Mouse (Mus musculus): ENCODE measurements at regions not wholly inside any gene's neighbourhood (a gene's known extent, or its start where the extent isn't known, plus 50 kb on each side); places are given as distances from the start of the nearest gene placed in this dataset.

GRCm38 (mm10) chr2:45229501-45229900, 112.3 kb upstream of the Zeb2 start:
- DNase-seq, result no peak

- DNase-seq, result no peak
Observed at GRCm38 (mm10) chr2:45227276-45227944, 110.2 kb upstream of the Zeb2 start.

- DNase-seq, result no peak
Observed at GRCm38 (mm10) chr2:45226045-45226370, 108.8 kb upstream of the Zeb2 start.

GRCm38 (mm10) chr2:45225364-45226044, 108.3 kb upstream of the Zeb2 start:
- no peak for DNase-seq

- DNase-seq, result no peak
Observed at GRCm38 (mm10) chr2:45222213-45222612, 105.0 kb upstream of the Zeb2 start.

GRCm38 (mm10) chr2:45219851-45220250, 102.7 kb upstream of the Zeb2 start:
- DNase-seq, result no peak

GRCm38 (mm10) chr2:45212833-45213232, 95.6 kb upstream of the Zeb2 start:
- no peak for DNase-seq

GRCm38 (mm10) chr2:45208526-45208925, 91.3 kb upstream of the Zeb2 start:
- DNase-seq, result no peak

- DNase-seq, result no peak
Observed at GRCm38 (mm10) chr2:45205756-45206155, 88.6 kb upstream of the Zeb2 start.

- no peak for DNase-seq
Observed at GRCm38 (mm10) chr2:45205211-45205610, 88.0 kb upstream of the Zeb2 start.

- no peak for DNase-seq
Observed at GRCm38 (mm10) chr2:45197955-45198631, 80.9 kb upstream of the Zeb2 start.

GRCm38 (mm10) chr2:45197342-45197741, 80.1 kb upstream of the Zeb2 start:
- DNase-seq, result no peak

- no peak for DNase-seq
Observed at GRCm38 (mm10) chr2:45196511-45196910, 79.3 kb upstream of the Zeb2 start.

- DNase-seq, result no peak
Observed at GRCm38 (mm10) chr2:45194335-45194734, 77.1 kb upstream of the Zeb2 start.

- DNase-seq, result no peak
Observed at GRCm38 (mm10) chr2:45185621-45185999, 68.4 kb upstream of the Zeb2 start.

- DNase-seq, result no peak
Observed at GRCm38 (mm10) chr2:45184704-45185620, 67.8 kb upstream of the Zeb2 start.

GRCm38 (mm10) chr2:45184149-45184548, 67.0 kb upstream of the Zeb2 start:
- no peak for DNase-seq

GRCm38 (mm10) chr2:45182876-45183275, 65.7 kb upstream of the Zeb2 start:
- no peak for DNase-seq

- no peak for DNase-seq
Observed at GRCm38 (mm10) chr2:45181552-45181951, 64.4 kb upstream of the Zeb2 start.

- DNase-seq, result no peak
Observed at GRCm38 (mm10) chr2:45178849-45179453, 61.8 kb upstream of the Zeb2 start.

- DNase-seq, result no peak
Observed at GRCm38 (mm10) chr2:45172382-45172781, 55.2 kb upstream of the Zeb2 start.

- no peak for DNase-seq
Observed at GRCm38 (mm10) chr2:45171520-45172173, 54.5 kb upstream of the Zeb2 start.
